Mouse (Mus musculus): Measurements from ENCODE around the gene Bpifb2. TPM values are rescaled to one million over a fixed set of nuclear protein-coding genes. Genes with fewer than 3 reads are reported as not detected.

Bpifb2 gene
- polyA plus RNA-seq, 1 experiment from 2014 or later, result not detected

- Histone ChIP-seq H3K4me3 (ENCODE audit: low read length) (no peak overlapping the region), H3K27ac (ENCODE audit: low read length) (no peak overlapping the region), H3K36me3 (ENCODE audit: insufficient read depth, low read length) (no peaks in the 10 kb centered on the region), H3K27me3 (ENCODE audit: insufficient read depth, low read length) (no peaks in the 10 kb centered on the region), H3K9me3 (ENCODE audit: low read length) (no peaks in the 10 kb centered on the region), H3K4me1 (ENCODE audit: insufficient read depth, low read length) (no peaks in the 10 kb centered on the region), H3K9ac (replicated peaks; ENCODE audit: low read length) (no peak overlapping the region), H3K4me2 (replicated peaks; ENCODE audit: low read depth, low read length) (no peak overlapping the region)
- 73% methylated on average over 2 of the region's 2 CpGs for WGBS
- no peak for ATAC-seq (ENCODE audit: low FRiP score, low TSS enrichment)
Measured at GRCm38 (mm10) chr2:153859581-153859980, 15.3 kb upstream of the Bpifb2 start.

GRCm38 (mm10) chr2:153860315-153860714, 14.5 kb upstream of the Bpifb2 start:
- no peak overlapping the region for H3K4me2 ChIP-seq (replicated peaks; ENCODE audit: low read depth, low read length)
- no peaks in the 10 kb centered on the region for H3K27me3 ChIP-seq (ENCODE audit: insufficient read depth, low read length)
- no peaks in the 10 kb centered on the region for H3K36me3 ChIP-seq (ENCODE audit: insufficient read depth, low read length)
- WGBS, result 59% methylated on average over 11 of the region's 11 CpGs
- H3K27ac ChIP-seq (ENCODE audit: low read length), result no peak overlapping the region
- no peak overlapping the region for H3K4me3 ChIP-seq (ENCODE audit: low read length)
- H3K9me3 ChIP-seq (ENCODE audit: low read length), result no peaks in the 10 kb centered on the region
- H3K9ac ChIP-seq (replicated peaks; ENCODE audit: low read length), result no peak overlapping the region
- no peaks in the 10 kb centered on the region for H3K4me1 ChIP-seq (ENCODE audit: insufficient read depth, low read length)
- ATAC-seq (ENCODE audit: low FRiP score, low TSS enrichment), result no peak

- H3K4me2 ChIP-seq (replicated peaks; ENCODE audit: low read depth, low read length), result no peak overlapping the region
- ATAC-seq (ENCODE audit: low FRiP score, low TSS enrichment), result no peak
- WGBS, result 55% methylated on average over 3 of the region's 3 CpGs
Measured at GRCm38 (mm10) chr2:153860715-153861114, 14.1 kb upstream of the Bpifb2 start.

GRCm38 (mm10) chr2:153861960-153862359, 12.9 kb upstream of the Bpifb2 start:
- Histone ChIP-seq H3K4me2 (replicated peaks; ENCODE audit: low read depth, low read length) (no peak overlapping the region), H3K9me3 (ENCODE audit: low read length) (no peaks in the 10 kb centered on the region), H3K36me3 (ENCODE audit: insufficient read depth, low read length) (no peaks in the 10 kb centered on the region), H3K4me1 (ENCODE audit: insufficient read depth, low read length) (no peaks in the 10 kb centered on the region), H3K9ac (replicated peaks; ENCODE audit: low read length) (no peak overlapping the region), H3K4me3 (ENCODE audit: low read length) (no peak overlapping the region), H3K27ac (ENCODE audit: low read length) (no peak overlapping the region), H3K27me3 (ENCODE audit: insufficient read depth, low read length) (no peaks in the 10 kb centered on the region)
- 64% methylated on average over 3 of the region's 3 CpGs for WGBS
- ATAC-seq (ENCODE audit: low FRiP score, low TSS enrichment), result no peak

More at GRCm38 (mm10) chr2:153860715-153861114, 14.1 kb upstream of the Bpifb2 start:
- Histone ChIP-seq H3K4me1 (ENCODE audit: insufficient read depth, low read length) (no peaks in the 10 kb centered on the region), H3K4me3 (ENCODE audit: low read length) (no peak overlapping the region), H3K27me3 (ENCODE audit: insufficient read depth, low read length) (no peaks in the 10 kb centered on the region), H3K9me3 (ENCODE audit: low read length) (no peaks in the 10 kb centered on the region), H3K27ac (ENCODE audit: low read length) (no peak overlapping the region), H3K9ac (replicated peaks; ENCODE audit: low read length) (no peak overlapping the region), H3K36me3 (ENCODE audit: insufficient read depth, low read length) (no peaks in the 10 kb centered on the region)

GRCm38 (mm10) chr2:153870984-153871383, 3.9 kb upstream of the Bpifb2 start, which contains the start of gene Sun5:
TSS of gene Sun5 (minus strand) at chr2:153871084.
- H3K9ac ChIP-seq (replicated peaks; ENCODE audit: low read length), result no peak within 1 kb of the TSS
- no peaks in the 10 kb centered on the region for H3K36me3 ChIP-seq (ENCODE audit: insufficient read depth, low read length)
- no peak within 1 kb of the TSS for H3K4me3 ChIP-seq (ENCODE audit: low read length)
- 91% methylated on average over 4 of the region's 4 CpGs for WGBS
- H3K27ac ChIP-seq (ENCODE audit: low read length), result no peak within 1 kb of the TSS
- H3K4me1 ChIP-seq (ENCODE audit: insufficient read depth, low read length), result no peaks in the 10 kb centered on the region
- no peak for ATAC-seq (ENCODE audit: low FRiP score, low TSS enrichment)
- H3K4me2 ChIP-seq (replicated peaks; ENCODE audit: low read depth, low read length), result no peak within 1 kb of the TSS
- no peaks in the 10 kb centered on the region for H3K27me3 ChIP-seq (ENCODE audit: insufficient read depth, low read length)
- H3K9me3 ChIP-seq (ENCODE audit: low read length), result no peaks in the 10 kb centered on the region

- no peaks in the 10 kb centered on the region for H3K4me1 ChIP-seq (ENCODE audit: insufficient read depth, low read length)
- H3K9me3 ChIP-seq (ENCODE audit: low read length), result no peaks in the 10 kb centered on the region
- H3K27me3 ChIP-seq (ENCODE audit: insufficient read depth, low read length), result no peaks in the 10 kb centered on the region
- no peak overlapping the region for H3K27ac ChIP-seq (ENCODE audit: low read length)
- no peaks in the 10 kb centered on the region for H3K36me3 ChIP-seq (ENCODE audit: insufficient read depth, low read length)
- no peak for ATAC-seq (ENCODE audit: low FRiP score, low TSS enrichment)
- 84% methylated on average over 5 of the region's 5 CpGs for WGBS
- no peak overlapping the region for H3K4me3 ChIP-seq (ENCODE audit: low read length)
- H3K4me2 ChIP-seq (replicated peaks; ENCODE audit: low read depth, low read length), result no peak overlapping the region
- no peak overlapping the region for H3K9ac ChIP-seq (replicated peaks; ENCODE audit: low read length)
Measured at GRCm38 (mm10) chr2:153899111-153899510, 24.3 kb downstream of the Bpifb2 start.

- Histone ChIP-seq H3K9ac (replicated peaks; ENCODE audit: low read length) (no peak within 1 kb of the TSS), H3K27me3 (ENCODE audit: insufficient read depth, low read length) (no peaks in the 10 kb centered on the region), H3K4me2 (replicated peaks; ENCODE audit: low read depth, low read length) (no peak within 1 kb of the TSS), H3K4me3 (ENCODE audit: low read length) (no peak within 1 kb of the TSS), H3K9me3 (ENCODE audit: low read length) (no peaks in the 10 kb centered on the region), H3K36me3 (ENCODE audit: insufficient read depth, low read length) (no peaks in the 10 kb centered on the region), H3K4me1 (ENCODE audit: insufficient read depth, low read length) (no peaks in the 10 kb centered on the region), H3K27ac (ENCODE audit: low read length) (no peak within 1 kb of the TSS)
- WGBS, result 73% methylated on average over 4 of the region's 4 CpGs
- ATAC-seq (ENCODE audit: low FRiP score, low TSS enrichment), result no peak
Measured at GRCm38 (mm10) chr2:153900088-153900487, 25.2 kb downstream of the Bpifb2 start, which contains the start of gene Bpifb6. TSS of gene Bpifb6 (plus strand) at chr2:153900388.

- no peaks in the 10 kb centered on the region for H3K9me3 ChIP-seq (ENCODE audit: low read length)
- no peak overlapping the region for H3K9ac ChIP-seq (replicated peaks; ENCODE audit: low read length)
- H3K27ac ChIP-seq (ENCODE audit: low read length), result no peak overlapping the region
- H3K4me1 ChIP-seq (ENCODE audit: insufficient read depth, low read length), result no peaks in the 10 kb centered on the region
- no peak for ATAC-seq (ENCODE audit: low FRiP score, low TSS enrichment)
- H3K27me3 ChIP-seq (ENCODE audit: insufficient read depth, low read length), result no peaks in the 10 kb centered on the region
- no peak overlapping the region for H3K4me3 ChIP-seq (ENCODE audit: low read length)
- no peaks in the 10 kb centered on the region for H3K36me3 ChIP-seq (ENCODE audit: insufficient read depth, low read length)
- WGBS, result 74% methylated on average over 6 of the region's 6 CpGs
- H3K4me2 ChIP-seq (replicated peaks; ENCODE audit: low read depth, low read length), result no peak overlapping the region
Measured at GRCm38 (mm10) chr2:153902726-153903125, 27.9 kb downstream of the Bpifb2 start.

GRCm38 (mm10) chr2:153906626-153907025, 31.8 kb downstream of the Bpifb2 start:
- H3K9ac ChIP-seq (replicated peaks; ENCODE audit: low read length), result no peak overlapping the region
- no peak overlapping the region for H3K4me3 ChIP-seq (ENCODE audit: low read length)
- H3K27me3 ChIP-seq (ENCODE audit: insufficient read depth, low read length), result no peaks in the 10 kb centered on the region
- WGBS, result 83% methylated on average over 4 of the region's 4 CpGs
- no peaks in the 10 kb centered on the region for H3K4me1 ChIP-seq (ENCODE audit: insufficient read depth, low read length)
- ATAC-seq (ENCODE audit: low FRiP score, low TSS enrichment), result no peak
- no peaks in the 10 kb centered on the region for H3K36me3 ChIP-seq (ENCODE audit: insufficient read depth, low read length)
- no peaks in the 10 kb centered on the region for H3K9me3 ChIP-seq (ENCODE audit: low read length)
- no peak overlapping the region for H3K4me2 ChIP-seq (replicated peaks; ENCODE audit: low read depth, low read length)
- H3K27ac ChIP-seq (ENCODE audit: low read length), result no peak overlapping the region

- Histone ChIP-seq H3K9ac (replicated peaks; ENCODE audit: low read length) (no peak overlapping the region), H3K36me3 (ENCODE audit: insufficient read depth, low read length) (no peaks in the 10 kb centered on the region), H3K4me3 (ENCODE audit: low read length) (no peak overlapping the region), H3K27ac (ENCODE audit: low read length) (no peak overlapping the region), H3K4me1 (ENCODE audit: insufficient read depth, low read length) (no peaks in the 10 kb centered on the region), H3K4me2 (replicated peaks; ENCODE audit: low read depth, low read length) (no peak overlapping the region), H3K9me3 (ENCODE audit: low read length) (no peaks in the 10 kb centered on the region), H3K27me3 (ENCODE audit: insufficient read depth, low read length) (no peaks in the 10 kb centered on the region)
- no peak for ATAC-seq (ENCODE audit: low FRiP score, low TSS enrichment)
- WGBS, result 71% methylated on average over 5 of the region's 5 CpGs
Measured at GRCm38 (mm10) chr2:153914151-153914550, 39.3 kb downstream of the Bpifb2 start.
